In the genomic region with DNA sequence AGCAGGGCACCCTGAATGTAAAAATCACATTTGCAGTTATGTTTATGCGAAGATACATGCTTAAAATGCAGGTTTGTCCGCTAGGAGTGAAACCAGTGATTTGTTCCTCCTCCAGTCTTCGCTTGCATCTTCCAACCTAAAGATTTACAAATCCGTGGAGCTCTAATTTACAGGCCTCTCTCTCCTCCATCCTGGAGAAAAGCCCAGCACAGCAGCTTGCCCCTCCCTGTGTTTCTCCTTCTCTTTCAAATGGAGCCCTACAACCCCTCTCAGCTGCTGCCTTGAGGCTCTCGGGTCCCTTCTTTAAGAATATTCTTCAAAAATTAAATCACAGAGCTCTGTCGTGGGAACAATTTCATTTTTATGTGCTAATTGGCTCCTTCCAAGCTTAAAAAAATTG, we compare ENCODE assay signal across 32 mouse cellular contexts.
DNase-seq lines count a peak whose midpoint lies in the region; ATAC-seq lines count a peak whose summit lies in the region.
"Had no signal": no experiment of that assay in that cellular context is flagged by ENCODE, and none has a peak within 500 bp of the region (broad histone marks: within the 10 kb centered on the region; RNA-seq: fewer than 3 reads in every experiment).

No protein-coding gene starts in this region.

- no peaks in the 10 kb centered on the region for H3K36me3 ChIP-seq in embryonic facial prominence, embryonic 14.5 days (ENCODE audit: control insufficient read depth, insufficient read depth, low read length)
- no peaks in the 10 kb centered on the region for H3K36me3 ChIP-seq in embryonic facial prominence, embryonic 10.5 days (replicated peaks)
- H3K36me3 ChIP-seq in neural tube, embryonic 14.5 days (ENCODE audit: control insufficient read depth, insufficient read depth, low read length): no peaks in the 10 kb centered on the region
- no peaks in the 10 kb centered on the region for H3K36me3 ChIP-seq in neural tube, embryonic 15.5 days
- H3K36me3 ChIP-seq: embryonic facial prominence, embryonic 13.5 days; G1E; heart, embryonic 12.5 days; hindbrain, embryonic 13.5 days; limb, embryonic 15.5 days; liver, embryonic 13.5 days; stomach, embryonic 15.5 days had no signal

- intact Hi-C loops in left cerebral cortex, postnatal 14 days (cut with DNase I): no loop called here
- intact Hi-C loops in left cerebral cortex, postnatal 4 days (cut with DNase I): no loop called here

- DNase-seq in embryonic facial prominence, embryonic 14.5 days (ENCODE audit: low spot score): peak; percentile 5
- DNase-seq in embryonic facial prominence, embryonic 10.5 days (ENCODE audit: low spot score): no peak
- peak; percentile 3 to 13 for DNase-seq in left cerebral cortex, postnatal 14 days (ENCODE audit: low spot score in 2 of 2)
- DNase-seq in left cerebral cortex, postnatal 4 days: no peak
- DNase-seq in neural tube, embryonic 10.5 days (ENCODE audit: extremely low spot score, low spot score): no peak
- DNase-seq in layer of hippocampus, postnatal 36 days: no peak
- DNase-seq: adrenal gland, postnatal 10 days; cerebellum, adult 11-12 months; cerebellum, adult 9-11 months; embryo, embryonic 11 days; gastrocnemius, postnatal 25 days; heart, adult 18-20 months; heart, postnatal 4 days; kidney, adult 9 months; kidney, postnatal 14 days; layer of hippocampus, adult 9-11 months; liver, embryonic 13.5 days; lung, adult 18-20 months; lung, postnatal 4 days; thymus, postnatal 14 days had no signal

- H3K4me2 ChIP-seq in embryonic facial prominence, embryonic 14.5 days (ENCODE audit: low read depth, low read length): no peak overlapping the region
- H3K4me2 ChIP-seq in neural tube, embryonic 14.5 days (ENCODE audit: low read depth, low read length): no peak overlapping the region
- no peak overlapping the region for H3K4me2 ChIP-seq in neural tube, embryonic 15.5 days
- H3K4me2 ChIP-seq: embryonic facial prominence, embryonic 13.5 days; heart, embryonic 12.5 days; hindbrain, embryonic 13.5 days; limb, embryonic 15.5 days; liver, embryonic 13.5 days; stomach, embryonic 15.5 days had no signal

- H3K27me3 ChIP-seq in embryonic facial prominence, embryonic 14.5 days (replicated peaks; ENCODE audit: control insufficient read depth, insufficient read depth, low read length): no peaks in the 10 kb centered on the region
- no peaks in the 10 kb centered on the region for H3K27me3 ChIP-seq in embryonic facial prominence, embryonic 10.5 days (replicated peaks; ENCODE audit: low read depth, poor library complexity, severe bottlenecking)
- no peaks in the 10 kb centered on the region for H3K27me3 ChIP-seq in neural tube, embryonic 14.5 days (ENCODE audit: control insufficient read depth, insufficient read depth, low read length)
- H3K27me3 ChIP-seq in neural tube, embryonic 15.5 days (replicated peaks): no peaks in the 10 kb centered on the region
- H3K27me3 ChIP-seq: embryonic facial prominence, embryonic 13.5 days; heart, embryonic 12.5 days; hindbrain, embryonic 13.5 days; limb, embryonic 15.5 days; liver, embryonic 13.5 days; megakaryocyte, embryonic 14.5 days; stomach, embryonic 15.5 days had no signal

- no peak overlapping the region for H3K4me3 ChIP-seq in embryonic facial prominence, embryonic 14.5 days (ENCODE audit: low read depth, low read length)
- H3K4me3 ChIP-seq in embryonic facial prominence, embryonic 10.5 days: no peak overlapping the region
- no peak overlapping the region for H3K4me3 ChIP-seq in neural tube, embryonic 14.5 days (ENCODE audit: low read depth, low read length)
- no peak overlapping the region for H3K4me3 ChIP-seq in neural tube, embryonic 15.5 days (replicated peaks)
- H3K4me3 ChIP-seq: embryonic facial prominence, embryonic 13.5 days; erythroblast, embryonic 14.5 days; heart, embryonic 12.5 days; hindbrain, embryonic 13.5 days; limb, embryonic 15.5 days; liver, embryonic 13.5 days; megakaryocyte, embryonic 14.5 days; stomach, embryonic 15.5 days had no signal

- 66% methylated on average over 6 of the region's 6 CpGs for WGBS in embryonic facial prominence, embryonic 14.5 days
- WGBS in embryonic facial prominence, embryonic 10.5 days: 68% methylated on average over 6 of the region's 6 CpGs
- WGBS in neural tube, embryonic 14.5 days: 69% methylated on average over 6 of the region's 6 CpGs
- WGBS in neural tube, embryonic 15.5 days: 57% methylated on average over 6 of the region's 6 CpGs

- ATAC-seq in embryonic facial prominence, embryonic 14.5 days (ENCODE audit: low read depth): no peak
- ATAC-seq in neural tube, embryonic 14.5 days (ENCODE audit: low read depth): peak; percentile 9; the same call in 1 of the 2 replicates
- peak; percentile 57; the same call in 1 of the 2 replicates for ATAC-seq in neural tube, embryonic 15.5 days (ENCODE audit: low FRiP score)
- ATAC-seq: intestine, embryonic 16.5 days; lung, postnatal 0 days had no signal

- H3K27ac ChIP-seq in embryonic facial prominence, embryonic 14.5 days (replicated peaks; ENCODE audit: low read depth, low read length): no peak overlapping the region
- H3K27ac ChIP-seq in embryonic facial prominence, embryonic 10.5 days (replicated peaks): no peak overlapping the region
- H3K27ac ChIP-seq in neural tube, embryonic 14.5 days (ENCODE audit: low read depth, low read length): no peak overlapping the region
- no peak overlapping the region for H3K27ac ChIP-seq in neural tube, embryonic 15.5 days (replicated peaks)
- H3K27ac ChIP-seq: embryonic facial prominence, embryonic 13.5 days; hindbrain, embryonic 13.5 days; limb, embryonic 15.5 days; liver, embryonic 13.5 days; stomach, embryonic 15.5 days had no signal

- no peaks in the 10 kb centered on the region for H3K9me3 ChIP-seq in embryonic facial prominence, embryonic 14.5 days (ENCODE audit: control insufficient read depth, low read length)
- no peaks in the 10 kb centered on the region for H3K9me3 ChIP-seq in embryonic facial prominence, embryonic 10.5 days
- no peaks in the 10 kb centered on the region for H3K9me3 ChIP-seq in neural tube, embryonic 14.5 days (ENCODE audit: control insufficient read depth, low read length)
- no peaks in the 10 kb centered on the region for H3K9me3 ChIP-seq in neural tube, embryonic 15.5 days (replicated peaks)
- H3K9me3 ChIP-seq: embryonic facial prominence, embryonic 13.5 days; G1E; heart, embryonic 12.5 days; hindbrain, embryonic 13.5 days; limb, embryonic 15.5 days; liver, embryonic 13.5 days; stomach, embryonic 15.5 days had no signal

- H3K9ac ChIP-seq in embryonic facial prominence, embryonic 14.5 days (ENCODE audit: low read depth, low read length): no peak overlapping the region
- no peak overlapping the region for H3K9ac ChIP-seq in neural tube, embryonic 14.5 days (replicated peaks; ENCODE audit: low read depth, low read length)
- no peak overlapping the region for H3K9ac ChIP-seq in neural tube, embryonic 15.5 days (replicated peaks)
- H3K9ac ChIP-seq: embryonic facial prominence, embryonic 13.5 days; heart, embryonic 12.5 days; hindbrain, embryonic 13.5 days; limb, embryonic 15.5 days; liver, embryonic 13.5 days; stomach, embryonic 15.5 days had no signal

- no peaks in the 10 kb centered on the region for H3K4me1 ChIP-seq in embryonic facial prominence, embryonic 14.5 days (ENCODE audit: control insufficient read depth, insufficient read depth, low read length)
- no peaks in the 10 kb centered on the region for H3K4me1 ChIP-seq in embryonic facial prominence, embryonic 10.5 days
- H3K4me1 ChIP-seq in neural tube, embryonic 14.5 days (ENCODE audit: control insufficient read depth, insufficient read depth, low read length): no peaks in the 10 kb centered on the region
- H3K4me1 ChIP-seq in neural tube, embryonic 15.5 days: no peaks in the 10 kb centered on the region
- H3K4me1 ChIP-seq: embryonic facial prominence, embryonic 13.5 days; heart, embryonic 12.5 days; hindbrain, embryonic 13.5 days; limb, embryonic 15.5 days; liver, embryonic 13.5 days; stomach, embryonic 15.5 days had no signal

Comparison
In these comparisons a context has a peak if more than half of its experiments do, and no peak if none do; other contexts are left out.
1. DNase-seq: peak in embryonic facial prominence, embryonic 14.5 days (single experiment) and left cerebral cortex, postnatal 14 days (2 of 2); none in embryonic facial prominence, embryonic 10.5 days (single experiment), left cerebral cortex, postnatal 4 days (single experiment), neural tube, embryonic 10.5 days (single experiment) and layer of hippocampus, postnatal 36 days (0 of 2).